ENCODE assay signal across 11 mouse cellular contexts in the genomic region with DNA sequence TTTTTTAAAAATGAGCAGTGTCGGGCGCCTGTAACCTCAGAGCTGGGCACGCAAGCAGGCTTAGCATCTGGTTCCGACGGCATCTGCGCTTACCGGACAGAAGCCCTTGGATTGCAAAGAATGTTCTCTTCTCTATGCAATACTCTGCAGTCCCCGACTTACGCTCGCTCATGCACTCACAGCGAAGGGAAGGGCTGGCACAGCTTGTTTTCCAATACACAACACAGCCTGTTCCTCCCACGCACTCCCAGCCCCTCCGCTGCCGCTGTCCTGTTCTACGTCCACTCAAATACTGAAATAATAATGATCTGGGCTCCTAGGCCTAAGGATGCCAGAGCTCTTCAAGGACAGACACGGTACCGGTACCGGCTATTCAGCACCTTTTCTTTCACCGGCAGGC. TPM values are rescaled to one million over a fixed set of nuclear protein-coding genes. Genes with fewer than 3 reads are reported as not detected.
A peak's percentile ranks its signal among the peaks of the same experiment; 100 is the strongest.
DNase-seq lines count a peak whose midpoint lies in the region.
"Had no signal": no experiment of that assay in that cellular context is flagged by ENCODE, and none has a peak within 500 bp of the region (broad histone marks: within the 10 kb centered on the region; RNA-seq: fewer than 3 reads in every experiment).

No protein-coding gene starts in this region.

- intact Hi-C loops in left cerebral cortex, postnatal 14 days (cut with DNase I) = no loop called here

- peak; percentile 41 for DNase-seq in heart, postnatal 4 days
- no peak for DNase-seq in heart, adult 11 months
- DNase-seq in left cerebral cortex, postnatal 14 days (ENCODE audit: low spot score in 2 of 2) = peak; percentile 48 to 52
- DNase-seq in left cerebral cortex, adult 18-20 months (ENCODE audit: low spot score in 2 of 2) = no peak
- DNase-seq in ZHBTc4 (ENCODE audit: low read depth, low spot score) (peak; percentile 43), adipocyte (ENCODE audit: low spot score) (no peak)
- DNase-seq in layer of hippocampus, postnatal 10 days (ENCODE audit: low spot score in 2 of 2) = peak; percentile 35 to 41
- DNase-seq in natural killer cell, adult 2 months (ENCODE audit: low spot score in 2 of 2) = no peak
- DNase-seq: cerebellum, postnatal 10 days; kidney, adult 18-20 months; liver had no signal

RNA-seq across cellular contexts. Expression of gene Uck2, which starts 35.9 kb away (rescaled TPM):
- total RNA-seq in heart, postnatal 4 days (2021) = 10 to 100 TPM; 55.0 to 55.7 TPM
- 10 to 100 TPM; 74.1 to 81.2 TPM for total RNA-seq in left cerebral cortex, postnatal 14 days (2021)
- 10 to 100 TPM; 29.2 to 39.2 TPM for total RNA-seq in left cerebral cortex, adult 18-20 months (2021)
- 10 to 100 TPM; 69.5 to 69.9 TPM for total RNA-seq in layer of hippocampus, postnatal 10 days (2021)

RNA-seq across cellular contexts. Expression of gene Tmco1, which starts 58.9 kb away (rescaled TPM):
- total RNA-seq in heart, postnatal 4 days (2021) = 10 to 100 TPM; 75.6 to 79.3 TPM
- 10 to 100 TPM; 44.0 to 46.4 TPM for total RNA-seq in left cerebral cortex, postnatal 14 days (2021)
- 10 to 100 TPM; 46.0 to 51.6 TPM for total RNA-seq in left cerebral cortex, adult 18-20 months (2021)
- total RNA-seq in layer of hippocampus, postnatal 10 days (2021) = 10 to 100 TPM; 38.4 to 45.1 TPM

Comparison
In these comparisons a context has a peak if more than half of its experiments do, and no peak if none do; other contexts are left out.
1. DNase-seq: peak in heart, postnatal 4 days (single experiment), left cerebral cortex, postnatal 14 days (2 of 2), ZHBTc4 (single experiment) and layer of hippocampus, postnatal 10 days (2 of 2); none in heart, adult 11 months (single experiment), left cerebral cortex, adult 18-20 months (0 of 2), adipocyte (single experiment) and natural killer cell, adult 2 months (0 of 2).